Mouse (Mus musculus): Measurements from ENCODE around the gene Npas2.

DNA sequence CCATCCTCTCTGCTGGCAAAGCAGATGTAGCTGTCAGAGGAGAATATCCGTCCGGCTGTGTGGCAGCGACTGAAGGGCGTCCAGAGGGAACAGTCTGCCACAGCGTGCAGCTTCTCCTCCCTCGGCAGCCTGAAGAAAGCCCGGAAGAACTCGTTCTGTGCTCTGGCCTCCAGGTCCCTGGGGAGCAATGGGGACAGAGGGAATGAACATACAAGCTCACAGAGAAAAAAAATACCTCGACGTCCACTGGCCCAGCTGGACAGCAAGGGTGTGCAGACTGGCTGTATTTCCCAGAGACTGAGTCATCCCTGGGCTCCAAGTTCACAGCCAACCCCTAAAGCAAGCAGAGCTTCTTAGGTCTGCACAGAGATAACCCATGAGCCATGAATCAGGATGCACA lies 200.6 kb downstream of the Npas2 start:
- TF ChIP-seq CTCF (conservative IDR thresholded peaks at IDR 0.05; ENCODE audit: insufficient read depth, insufficient read length, low read depth, low read length) = no peak
- TF ChIP-seq POLR2A (IDR thresholded peaks at IDR 0.05; ENCODE audit: low read depth, low read length) = no peak

Measured in kidney, adult 2 months (tissue).